Mouse (Mus musculus): ENCODE results near the gene Spc25. TPM values are rescaled to one million over a fixed set of nuclear protein-coding genes. Genes with fewer than 3 reads are reported as not detected.

The Spc25 gene
- total and polyA plus RNA-seq, 3 experiments: 25.8 to 31.3 TPM; not detected in 1

- TF ChIP-seq MAFK (IDR thresholded peaks at IDR 0.05; ENCODE audit: borderline replicate concordance, low read depth, low read length) (no peak), MYC (IDR thresholded peaks at IDR 0.05; ENCODE audit: low read depth, low read length) (no peak), EP300 (IDR thresholded peaks at IDR 0.05; ENCODE audit: low read depth in 1 of 2, low read length in 2 of 2) (no peak), ZNF384 (IDR thresholded peaks at IDR 0.05; ENCODE audit: low read depth, low read length) (no peak), USF1 (IDR thresholded peaks at IDR 0.05; ENCODE audit: low read depth, low read length) (no peak), MAX (IDR thresholded peaks at IDR 0.05; ENCODE audit: low read length) (no peak), TAL1 (IDR thresholded peaks at IDR 0.05; ENCODE audit: low read length) (no peak), USF2 (IDR thresholded peaks at IDR 0.05; ENCODE audit: borderline replicate concordance in 1 of 2, insufficient read depth in 1 of 2, low read depth in 1 of 2, low read length in 2 of 2) (no peak), CHD1 (IDR thresholded peaks at IDR 0.05; ENCODE audit: low read depth, low read length) (no peak), CTCF (IDR thresholded peaks at IDR 0.05 in 2 of 3, conservative IDR thresholded peaks at IDR 0.05 in 1 of 3; ENCODE audit: control insufficient read depth in 1 of 3, insufficient read depth in 1 of 3, low read depth in 2 of 3, low read length in 3 of 3, poor library complexity in 1 of 3, severe bottlenecking in 1 of 3) (no peak), GABPA (IDR thresholded peaks at IDR 0.05; ENCODE audit: low read depth, low read length) (no peak), MXI1 (IDR thresholded peaks at IDR 0.05; ENCODE audit: low read depth, low read length) (no peak), POLR2A (IDR thresholded peaks at IDR 0.05; ENCODE audit: control insufficient read depth in 1 of 2, insufficient read depth in 1 of 2, low read depth in 1 of 2, low read length in 2 of 2, poor library complexity in 1 of 2) (no peak), TCF12 (IDR thresholded peaks at IDR 0.05; ENCODE audit: low read depth, low read length) (no peak), KAT2A (conservative IDR thresholded peaks at IDR 0.05; ENCODE audit: low read depth, low read length) (no peak)
These were observed 35.5 kb downstream of the Spc25 start for GRCm38 (mm10) chr2:69170395-69171077.

GRCm38 (mm10) chr2:69158907-69159306 lies 47.1 kb downstream of the Spc25 start:
- Histone ChIP-seq H3K79me2 (ENCODE audit: control insufficient read depth, insufficient read depth, low read length, poor library complexity) (no peaks in the 10 kb centered on the region), H3K9me3 (replicated peaks; ENCODE audit: insufficient read depth, low read length) (no peaks in the 10 kb centered on the region), H3K4me3 (ENCODE audit: control insufficient read depth in 1 of 2, insufficient read depth in 1 of 2, low read depth in 2 of 2, low read length in 2 of 2) (no peak overlapping the region), H3K27ac (ENCODE audit: control insufficient read depth, low read depth, low read length) (no peak overlapping the region), H3K27me3 (ENCODE audit: control insufficient read depth in 1 of 2, insufficient read depth in 2 of 2, low read length in 2 of 2) (no peaks in the 10 kb centered on the region), H3K36me3 (ENCODE audit: control insufficient read depth in 1 of 2, insufficient read depth in 2 of 2, low read length in 2 of 2) (no peaks in the 10 kb centered on the region), H3K9ac (ENCODE audit: control insufficient read depth, low read depth, low read length, poor library complexity, severe bottlenecking) (no peak overlapping the region), H3K4me1 (ENCODE audit: control insufficient read depth in 1 of 2, insufficient read depth in 2 of 2, low read length in 2 of 2) (no peaks in the 10 kb centered on the region)
- DNase-seq (ENCODE audit: low read depth, low spot score): no peak
- no peak for TF ChIP-seq MXI1 (IDR thresholded peaks at IDR 0.05; ENCODE audit: low read depth, low read length)
- TF ChIP-seq GABPA (IDR thresholded peaks at IDR 0.05; ENCODE audit: low read depth, low read length): no peak
- no peak for TF ChIP-seq POLR2A (IDR thresholded peaks at IDR 0.05; ENCODE audit: control insufficient read depth in 1 of 2, insufficient read depth in 1 of 2, low read depth in 1 of 2, low read length in 2 of 2, poor library complexity in 1 of 2)
- TF ChIP-seq POLR2AphosphoS5 (IDR thresholded peaks at IDR 0.05; ENCODE audit: borderline replicate concordance, low read depth, low read length): no peak
- no peak for TF ChIP-seq E2F4 (IDR thresholded peaks at IDR 0.05; ENCODE audit: borderline replicate concordance, low read depth, low read length)
- no peak for TF ChIP-seq BHLHE40 (IDR thresholded peaks at IDR 0.05; ENCODE audit: borderline replicate concordance, low read depth, low read length)
- TF ChIP-seq MAZ (IDR thresholded peaks at IDR 0.05; ENCODE audit: low read depth, low read length): no peak
- no peak for TF ChIP-seq NRF1 (IDR thresholded peaks at IDR 0.05; ENCODE audit: insufficient read depth, low read depth, low read length, poor library complexity, severe bottlenecking)
- TF ChIP-seq ELF1 (IDR thresholded peaks at IDR 0.05; ENCODE audit: low read depth, low read length): no peak
- TF ChIP-seq USF2 (IDR thresholded peaks at IDR 0.05; ENCODE audit: borderline replicate concordance in 1 of 2, insufficient read depth in 1 of 2, low read depth in 1 of 2, low read length in 2 of 2): no peak
- no peak for TF ChIP-seq ZMIZ1 (IDR thresholded peaks at IDR 0.05; ENCODE audit: low read depth, low read length)
- TF ChIP-seq MAFK (IDR thresholded peaks at IDR 0.05; ENCODE audit: borderline replicate concordance, low read depth, low read length): no peak

More at GRCm38 (mm10) chr2:69170395-69171077, 35.5 kb downstream of the Spc25 start:
- H3K4me1 ChIP-seq (ENCODE audit: control insufficient read depth in 1 of 2, insufficient read depth in 2 of 2, low read length in 2 of 2): no peaks in the 10 kb centered on the region
- peaks cover 0 to 2% of the 10 kb centered on the region in 2 experiments; a peak in 2 of 4 replicates for H3K27me3 ChIP-seq (ENCODE audit: control insufficient read depth in 1 of 2, insufficient read depth in 2 of 2, low read length in 2 of 2)
- H3K9me3 ChIP-seq (replicated peaks; ENCODE audit: insufficient read depth, low read length): no peaks in the 10 kb centered on the region
- no peak overlapping the region for H3K27ac ChIP-seq (ENCODE audit: control insufficient read depth, low read depth, low read length)
- no peak overlapping the region for H3K4me3 ChIP-seq (ENCODE audit: control insufficient read depth in 1 of 2, insufficient read depth in 1 of 2, low read depth in 2 of 2, low read length in 2 of 2)
- no peak for DNase-seq (ENCODE audit: low read depth, low spot score)
- H3K79me2 ChIP-seq (ENCODE audit: control insufficient read depth, insufficient read depth, low read length, poor library complexity): no peaks in the 10 kb centered on the region
- no peak overlapping the region for H3K9ac ChIP-seq (ENCODE audit: control insufficient read depth, low read depth, low read length, poor library complexity, severe bottlenecking)
- no peaks in the 10 kb centered on the region for H3K36me3 ChIP-seq (ENCODE audit: control insufficient read depth in 1 of 2, insufficient read depth in 2 of 2, low read length in 2 of 2)

Data from MEL (cell line).